Mouse (Mus musculus) urinary bladder, adult 18-20 months (tissue): ENCODE data around the gene Mccc1.

ENCODE experiments used
- DNase-seq, 2 experiments: peaks; one replicate each; pipeline ENCODE4 v3.0.0; 2022; ENCODE audit warnings: low spot score in 2 of 2, mixed read lengths in 2 of 2

Gene Mccc1

GRCm38 (mm10) chr3:36000275-36001239 lies at the start of gene Mccc1:
Gene Mccc1 (minus strand): TSS chr3:36000678.
- peak; percentile 90 to 95 for DNase-seq

GRCm38 (mm10) chr3:36049106-36049505 lies 48.6 kb upstream of the Mccc1 start:
- DNase-seq = no peak

GRCm38 (mm10) chr3:36045086-36045485 lies 44.6 kb upstream of the Mccc1 start:
- no peak for DNase-seq

GRCm38 (mm10) chr3:36044520-36044919 lies 44.0 kb upstream of the Mccc1 start:
- no peak for DNase-seq

- DNase-seq = no peak
These were observed 31.4 kb upstream of the Mccc1 start for GRCm38 (mm10) chr3:36031740-36032510.

- no peak for DNase-seq
These were observed 29.5 kb upstream of the Mccc1 start for GRCm38 (mm10) chr3:36029993-36030392.

GRCm38 (mm10) chr3:36025732-36026131 lies 25.3 kb upstream of the Mccc1 start:
- DNase-seq = no peak

GRCm38 (mm10) chr3:36011239-36011638 lies 10.8 kb upstream of the Mccc1 start:
- no peak for DNase-seq

- DNase-seq = no peak
These were observed 8.1 kb upstream of the Mccc1 start for GRCm38 (mm10) chr3:36008411-36009154.

- DNase-seq = no peak
These were observed 3.8 kb upstream of the Mccc1 start for GRCm38 (mm10) chr3:36004028-36004895.

GRCm38 (mm10) chr3:35994552-35995531 lies 5.6 kb downstream of the Mccc1 start:
- no peak for DNase-seq

- DNase-seq = no peak
These were observed 9.8 kb downstream of the Mccc1 start for GRCm38 (mm10) chr3:35990715-35991114.

GRCm38 (mm10) chr3:35988031-35988430 lies 12.4 kb downstream of the Mccc1 start:
- no peak for DNase-seq

GRCm38 (mm10) chr3:35986266-35986665 lies 14.2 kb downstream of the Mccc1 start:
- DNase-seq = no peak

GRCm38 (mm10) chr3:35973551-35973950 lies 26.9 kb downstream of the Mccc1 start:
- peak; percentile 11 to 15 for DNase-seq

- DNase-seq = no peak
These were observed 27.5 kb downstream of the Mccc1 start for GRCm38 (mm10) chr3:35972985-35973384.

- DNase-seq = no peak
These were observed 29.3 kb downstream of the Mccc1 start for GRCm38 (mm10) chr3:35971149-35971548.

- DNase-seq = no peak
These were observed 30.0 kb downstream of the Mccc1 start for GRCm38 (mm10) chr3:35970441-35970840.

- DNase-seq = no peak
These were observed 33.0 kb downstream of the Mccc1 start for GRCm38 (mm10) chr3:35967366-35967921.
